Mouse (Mus musculus) layer of hippocampus, adult 8-10 months (tissue): ENCODE measurements at regions not wholly inside any gene's neighbourhood (a gene's known extent, or its start where the extent isn't known, plus 50 kb on each side); places are given as distances from the start of the nearest gene placed in this dataset.

ENCODE experiments used
- DNase-seq, 2 experiments: peaks; one replicate each; pipeline ENCODE4 v3.0.0; 2022; ENCODE audit warnings: low spot score in 2 of 2

GRCm38 (mm10) chr1:122273579-122273978 is 705.8 kb upstream of the Ddx18 start:
- no peak for DNase-seq

- DNase-seq: no peak
Observed at GRCm38 (mm10) chr1:122243031-122243430, 675.2 kb upstream of the Ddx18 start.

- DNase-seq: no peak
Observed at GRCm38 (mm10) chr1:122241511-122241910, 673.7 kb upstream of the Ddx18 start.

- no peak for DNase-seq
Observed at GRCm38 (mm10) chr1:122230442-122230841, 662.7 kb upstream of the Ddx18 start.

- peak; percentile 6 for DNase-seq
Observed at GRCm38 (mm10) chr1:122212484-122212883, 644.7 kb upstream of the Ddx18 start.

- no peak for DNase-seq
Observed at GRCm38 (mm10) chr1:122208619-122209018, 640.8 kb upstream of the Ddx18 start.

- no peak for DNase-seq
Observed at GRCm38 (mm10) chr1:122169547-122169946, 601.8 kb upstream of the Ddx18 start.

- DNase-seq: no peak
Observed at GRCm38 (mm10) chr1:122161798-122162197, 594.0 kb upstream of the Ddx18 start.

- no peak for DNase-seq
Observed at GRCm38 (mm10) chr1:122141362-122141761, 573.6 kb upstream of the Ddx18 start.

GRCm38 (mm10) chr1:122123954-122124353 is 556.2 kb upstream of the Ddx18 start:
- DNase-seq: no peak

- DNase-seq: no peak
Observed at GRCm38 (mm10) chr1:122095726-122096125, 527.9 kb upstream of the Ddx18 start.

- DNase-seq: no peak
Observed at GRCm38 (mm10) chr1:122082481-122082880, 514.7 kb upstream of the Ddx18 start.

GRCm38 (mm10) chr1:122076085-122076484 is 508.3 kb upstream of the Ddx18 start:
- no peak for DNase-seq

GRCm38 (mm10) chr1:122055146-122055545 is 487.4 kb upstream of the Ddx18 start:
- DNase-seq: no peak

GRCm38 (mm10) chr1:122048112-122048725 is 480.4 kb upstream of the Ddx18 start:
- DNase-seq: peak in 1 of 2 experiments; percentile 9

GRCm38 (mm10) chr1:122043896-122044295 is 476.1 kb upstream of the Ddx18 start:
- DNase-seq: no peak

GRCm38 (mm10) chr1:122043114-122043513 is 475.3 kb upstream of the Ddx18 start:
- DNase-seq: peak; percentile 9 to 35

- DNase-seq: no peak
Observed at GRCm38 (mm10) chr1:122007749-122008148, 440.0 kb upstream of the Ddx18 start.

GRCm38 (mm10) chr1:121996461-121996860 is 428.7 kb upstream of the Ddx18 start:
- no peak for DNase-seq

- no peak for DNase-seq
Observed at GRCm38 (mm10) chr1:121990653-121991052, 422.9 kb upstream of the Ddx18 start.

GRCm38 (mm10) chr1:121958942-121959341 is 391.2 kb upstream of the Ddx18 start:
- no peak for DNase-seq

- no peak for DNase-seq
Observed at GRCm38 (mm10) chr1:121935911-121936310, 368.1 kb upstream of the Ddx18 start.
